Mouse (Mus musculus): Measurements from ENCODE around the gene Dgcr6. TPM values are rescaled to one million over a fixed set of nuclear protein-coding genes. Genes with fewer than 3 reads are reported as not detected.

Gene Dgcr6
- polyA plus RNA-seq, 1 experiment from 2014 or later = 97.3 TPM

- Histone ChIP-seq H3K4me3 (no peak overlapping the region), H3K36me3 (peaks cover 32% of the 10 kb centered on the region), H3K27ac (no peak overlapping the region), H3K4me1 (peaks cover 6% of the 10 kb centered on the region; the same call in 1 of the 2 replicates), H3K27me3 (ENCODE audit: insufficient read depth, poor library complexity, severe bottlenecking) (no peaks in the 10 kb centered on the region), H3K9me3 (no peaks in the 10 kb centered on the region)
- no peak for DNase-seq (ENCODE audit: low spot score)
- WGBS = 87% methylated on average over 5 of the region's 5 CpGs
Measured at GRCm38 (mm10) chr16:18074611-18075010, 22.0 kb downstream of the Dgcr6 start.

GRCm38 (mm10) chr16:18075201-18075600 is 22.5 kb downstream of the Dgcr6 start:
- H3K9me3 ChIP-seq = no peaks in the 10 kb centered on the region
- no peak overlapping the region for H3K27ac ChIP-seq
- DNase-seq (ENCODE audit: low spot score) = no peak
- no peak overlapping the region for H3K4me3 ChIP-seq
- WGBS = 58% methylated on average over 3 of the region's 3 CpGs
- no peaks in the 10 kb centered on the region for H3K27me3 ChIP-seq (ENCODE audit: insufficient read depth, poor library complexity, severe bottlenecking)
- peaks cover 6% of the 10 kb centered on the region; the same call in 1 of the 2 replicates for H3K4me1 ChIP-seq
- H3K36me3 ChIP-seq = peaks cover 27% of the 10 kb centered on the region

GRCm38 (mm10) chr16:18078314-18079015 is 25.8 kb downstream of the Dgcr6 start:
- peaks cover 8% of the 10 kb centered on the region; the same call in 1 of the 2 replicates for H3K4me1 ChIP-seq
- 83% methylated on average over 5 of the region's 5 CpGs for WGBS
- no peaks in the 10 kb centered on the region for H3K27me3 ChIP-seq (ENCODE audit: insufficient read depth, poor library complexity, severe bottlenecking)
- no peaks in the 10 kb centered on the region for H3K9me3 ChIP-seq
- DNase-seq (ENCODE audit: low spot score) = no peak
- no peak overlapping the region for H3K27ac ChIP-seq
- peaks cover 3% of the 10 kb centered on the region; the same call in 1 of the 2 replicates for H3K36me3 ChIP-seq
- H3K4me3 ChIP-seq = no peak overlapping the region

GRCm38 (mm10) chr16:18079300-18079699 is 26.6 kb downstream of the Dgcr6 start:
- no peak overlapping the region for H3K4me3 ChIP-seq
- WGBS = 83% methylated on average over 2 of the region's 2 CpGs
- peaks cover 3% of the 10 kb centered on the region; the same call in 1 of the 2 replicates for H3K36me3 ChIP-seq
- H3K27ac ChIP-seq = no peak overlapping the region
- DNase-seq (ENCODE audit: low spot score) = no peak
- H3K27me3 ChIP-seq (ENCODE audit: insufficient read depth, poor library complexity, severe bottlenecking) = no peaks in the 10 kb centered on the region
- H3K9me3 ChIP-seq = no peaks in the 10 kb centered on the region
- H3K4me1 ChIP-seq = 0 out of 2 replicates have a peak, but pooled peaks cover 5% of the 10 kb centered on the region

- WGBS = 89% methylated on average over 7 of the region's 7 CpGs
- no peak overlapping the region for H3K4me3 ChIP-seq
- DNase-seq (ENCODE audit: low spot score) = no peak
Measured at GRCm38 (mm10) chr16:18080171-18080570, 27.5 kb downstream of the Dgcr6 start.

GRCm38 (mm10) chr16:18081149-18081827 is 28.6 kb downstream of the Dgcr6 start:
- Histone ChIP-seq H3K36me3 (no peaks in the 10 kb centered on the region; the same call in 1 of the 2 replicates), H3K27ac (no peak overlapping the region), H3K4me3 (no peak overlapping the region), H3K9me3 (no peaks in the 10 kb centered on the region), H3K4me1 (0 out of 2 replicates have a peak, but pooled peaks cover 5% of the 10 kb centered on the region), H3K27me3 (ENCODE audit: insufficient read depth, poor library complexity, severe bottlenecking) (no peaks in the 10 kb centered on the region)
- no peak for DNase-seq (ENCODE audit: low spot score)
- WGBS = 80% methylated on average over 10 of the region's 10 CpGs

More at GRCm38 (mm10) chr16:18080171-18080570, 27.5 kb downstream of the Dgcr6 start:
- no peaks in the 10 kb centered on the region for H3K9me3 ChIP-seq
- 0 out of 2 replicates have a peak, but pooled peaks cover 5% of the 10 kb centered on the region for H3K4me1 ChIP-seq
- peaks cover 3% of the 10 kb centered on the region; the same call in 1 of the 2 replicates for H3K36me3 ChIP-seq
- H3K27ac ChIP-seq = no peak overlapping the region
- no peaks in the 10 kb centered on the region for H3K27me3 ChIP-seq (ENCODE audit: insufficient read depth, poor library complexity, severe bottlenecking)

GRCm38 (mm10) chr16:18082291-18082690 is 29.6 kb downstream of the Dgcr6 start:
- H3K4me1 ChIP-seq = 0 out of 2 replicates have a peak, but pooled peaks cover 5% of the 10 kb centered on the region
- H3K4me3 ChIP-seq = no peak overlapping the region
- DNase-seq (ENCODE audit: low spot score) = no peak
- peaks cover 1% of the 10 kb centered on the region; the same call in 1 of the 2 replicates for H3K27me3 ChIP-seq (ENCODE audit: insufficient read depth, poor library complexity, severe bottlenecking)
- no peak overlapping the region for H3K27ac ChIP-seq
- H3K36me3 ChIP-seq = no peaks in the 10 kb centered on the region; the same call in 1 of the 2 replicates
- WGBS = 90% methylated on average over 1 of the region's 1 CpGs
- H3K9me3 ChIP-seq = no peaks in the 10 kb centered on the region

GRCm38 (mm10) chr16:18083231-18083951 is 30.7 kb downstream of the Dgcr6 start:
- H3K27ac ChIP-seq = no peak overlapping the region
- peaks cover 15% of the 10 kb centered on the region for H3K4me1 ChIP-seq
- WGBS = 84% methylated on average over 18 of the region's 18 CpGs
- H3K36me3 ChIP-seq = no peaks in the 10 kb centered on the region; the same call in 1 of the 2 replicates
- peaks cover 10% of the 10 kb centered on the region for H3K27me3 ChIP-seq (ENCODE audit: insufficient read depth, poor library complexity, severe bottlenecking)
- H3K9me3 ChIP-seq = no peaks in the 10 kb centered on the region
- no peak for DNase-seq (ENCODE audit: low spot score)
- H3K4me3 ChIP-seq = no peak overlapping the region

GRCm38 (mm10) chr16:18084262-18084661 is 31.6 kb downstream of the Dgcr6 start:
- H3K9me3 ChIP-seq = no peaks in the 10 kb centered on the region
- H3K27me3 ChIP-seq (ENCODE audit: insufficient read depth, poor library complexity, severe bottlenecking) = peaks cover 10% of the 10 kb centered on the region
- H3K27ac ChIP-seq = no peak overlapping the region
- peaks cover 22% of the 10 kb centered on the region for H3K4me1 ChIP-seq
- no peak for DNase-seq (ENCODE audit: low spot score)
- 88% methylated on average over 7 of the region's 7 CpGs for WGBS
- no peaks in the 10 kb centered on the region; the same call in 1 of the 2 replicates for H3K36me3 ChIP-seq
- no peak overlapping the region for H3K4me3 ChIP-seq

GRCm38 (mm10) chr16:18087101-18087500 is 34.4 kb downstream of the Dgcr6 start:
- Histone ChIP-seq H3K27me3 (ENCODE audit: insufficient read depth, poor library complexity, severe bottlenecking) (peaks cover 10% of the 10 kb centered on the region), H3K36me3 (no peaks in the 10 kb centered on the region), H3K4me1 (peaks cover 29% of the 10 kb centered on the region), H3K9me3 (no peaks in the 10 kb centered on the region), H3K4me3 (no peak overlapping the region), H3K27ac (no peak overlapping the region)
- WGBS = 79% methylated on average over 5 of the region's 5 CpGs
- DNase-seq (ENCODE audit: low spot score) = no peak

- Histone ChIP-seq H3K27me3 (ENCODE audit: insufficient read depth, poor library complexity, severe bottlenecking) (no peaks in the 10 kb centered on the region), H3K27ac (no peak overlapping the region), H3K9me3 (no peaks in the 10 kb centered on the region), H3K36me3 (no peaks in the 10 kb centered on the region), H3K4me1 (no peaks in the 10 kb centered on the region), H3K4me3 (no peak overlapping the region)
- 50% methylated on average over 5 of the region's 5 CpGs for WGBS
- no peak for DNase-seq (ENCODE audit: low spot score)
Measured at GRCm38 (mm10) chr16:18096348-18096747, 43.7 kb downstream of the Dgcr6 start.

- 76% methylated on average over 4 of the region's 4 CpGs for WGBS
Measured at GRCm38 (mm10) chr16:18102816-18103215, 50.2 kb downstream of the Dgcr6 start.

More at GRCm38 (mm10) chr16:18102816-18103215, 50.2 kb downstream of the Dgcr6 start:
- H3K9me3 ChIP-seq = no peaks in the 10 kb centered on the region
- H3K4me1 ChIP-seq = 0 out of 2 replicates have a peak, but pooled peaks cover 3% of the 10 kb centered on the region
- no peak overlapping the region for H3K4me3 ChIP-seq
- H3K27ac ChIP-seq = no peak overlapping the region
- no peak for DNase-seq (ENCODE audit: low spot score)
- H3K36me3 ChIP-seq = no peaks in the 10 kb centered on the region
- 0 out of 2 replicates have a peak, but pooled peaks cover 3% of the 10 kb centered on the region for H3K27me3 ChIP-seq (ENCODE audit: insufficient read depth, poor library complexity, severe bottlenecking)

All from heart, embryonic 10.5 days (tissue).